Mouse (Mus musculus): ENCODE measurements around the gene Abca7. TPM values are rescaled to one million over a fixed set of nuclear protein-coding genes. Genes with fewer than 3 reads are reported as not detected.
"Not testable (repeated sequence)": the region's sequence is repeated elsewhere in the genome, so short reads cannot be mapped to it uniquely, and the experiment has no call there.

The Abca7 gene
- polyA plus RNA-seq, 1 experiment from 2014 or later: 2.6 TPM

- Histone ChIP-seq H3K27ac (peak overlapping the region; percentile 100), H3K9me3 (replicated peaks; ENCODE audit: low read length) (no peaks in the 10 kb centered on the region), H3K9ac (ENCODE audit: low read depth, low read length) (peak overlapping the region; percentile 96), H3K27me3 (ENCODE audit: insufficient read depth, low read length) (no peaks in the 10 kb centered on the region), H3K4me2 (ENCODE audit: low read length) (peak overlapping the region; percentile 71), H3K4me3 (replicated peaks; ENCODE audit: low read depth, low read length) (peak overlapping the region; percentile 71), H3K36me3 (ENCODE audit: insufficient read depth, low read length) (peaks cover 26% of the 10 kb centered on the region), H3K4me1 (replicated peaks; ENCODE audit: insufficient read depth, low read length) (peaks cover 25% of the 10 kb centered on the region)
- peak; percentile 88 for DNase-seq (ENCODE audit: low spot score)
- peak; percentile 65 for ATAC-seq (replicated peaks; ENCODE audit: low FRiP score, low read depth)
- TF ChIP-seq CTCF (IDR thresholded peaks at IDR 0.05; ENCODE audit: low read depth): peak; percentile 52
- under 1% methylated on average over 77 of the region's 77 CpGs for WGBS
Measured at GRCm38 (mm10) chr10:80053831-80054815, 57.8 kb downstream of the Abca7 start.

DNA sequence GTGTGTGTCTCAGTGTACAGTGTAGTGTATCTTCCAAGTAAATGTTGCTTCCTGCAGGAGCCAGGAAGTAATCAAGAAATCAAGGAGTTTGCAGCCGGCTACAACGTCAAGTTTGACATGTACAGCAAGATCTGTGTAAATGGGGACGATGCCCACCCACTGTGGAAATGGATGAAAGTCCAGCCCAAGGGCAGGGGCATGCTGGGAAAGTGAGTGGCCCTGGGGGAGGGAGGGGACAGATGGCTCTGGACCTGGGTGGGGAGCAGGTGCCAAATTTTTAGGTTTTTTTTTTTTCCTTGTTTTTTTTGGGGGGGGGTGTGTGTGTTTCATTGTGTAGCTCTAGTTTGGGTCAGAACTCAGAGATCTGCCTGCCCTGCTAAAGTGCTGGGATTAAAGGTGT, 58.6 kb downstream of the Abca7 start:
- WGBS: 9% methylated on average over 3 of the region's 3 CpGs
- H3K9me3 ChIP-seq (replicated peaks; ENCODE audit: low read length); ATAC-seq (replicated peaks; ENCODE audit: low FRiP score, low read depth); H3K27me3 ChIP-seq (ENCODE audit: insufficient read depth, low read length); DNase-seq (ENCODE audit: low spot score): not testable (repeated sequence)
- Histone ChIP-seq H3K4me3 (replicated peaks; ENCODE audit: low read depth, low read length) (peak overlapping the region; percentile 71), H3K9ac (ENCODE audit: low read depth, low read length) (peak overlapping the region; percentile 96), H3K4me2 (ENCODE audit: low read length) (peak overlapping the region; percentile 71), H3K27ac (peak overlapping the region; percentile 100; the same call in 1 of the 2 replicates), H3K4me1 (replicated peaks; ENCODE audit: insufficient read depth, low read length) (peaks cover 25% of the 10 kb centered on the region), H3K36me3 (ENCODE audit: insufficient read depth, low read length) (peaks cover 27% of the 10 kb centered on the region)

GRCm38 (mm10) chr10:80055364-80055763, 59.1 kb downstream of the Abca7 start:
- Histone ChIP-seq H3K9me3 (replicated peaks; ENCODE audit: low read length) (no peaks in the 10 kb centered on the region), H3K27me3 (ENCODE audit: insufficient read depth, low read length) (no peaks in the 10 kb centered on the region), H3K4me2 (ENCODE audit: low read length) (peak overlapping the region; percentile 71), H3K4me3 (replicated peaks; ENCODE audit: low read depth, low read length) (peak overlapping the region; percentile 71; the same call in 1 of the 2 replicates), H3K27ac (no peak overlapping the region), H3K36me3 (ENCODE audit: insufficient read depth, low read length) (peaks cover 31% of the 10 kb centered on the region), H3K9ac (ENCODE audit: low read depth, low read length) (peak overlapping the region; percentile 96; the same call in 1 of the 2 replicates), H3K4me1 (replicated peaks; ENCODE audit: insufficient read depth, low read length) (peaks cover 25% of the 10 kb centered on the region)
- no peak for TF ChIP-seq CTCF (IDR thresholded peaks at IDR 0.05; ENCODE audit: low read depth)
- ATAC-seq (replicated peaks; ENCODE audit: low FRiP score, low read depth): no peak
- DNase-seq (ENCODE audit: low spot score): no peak
- WGBS: 74% methylated on average over 5 of the region's 5 CpGs

GRCm38 (mm10) chr10:80055891-80056290, 59.6 kb downstream of the Abca7 start:
- H3K27ac ChIP-seq: no peak overlapping the region
- ATAC-seq (replicated peaks; ENCODE audit: low FRiP score, low read depth) (no peak), DNase-seq (ENCODE audit: low spot score) (no peak)
- no peaks in the 10 kb centered on the region for H3K27me3 ChIP-seq (ENCODE audit: insufficient read depth, low read length)
- peaks cover 33% of the 10 kb centered on the region for H3K36me3 ChIP-seq (ENCODE audit: insufficient read depth, low read length)
- H3K4me2 ChIP-seq (ENCODE audit: low read length): peak overlapping the region; percentile 71; the same call in 1 of the 2 replicates
- H3K9ac ChIP-seq (ENCODE audit: low read depth, low read length): no peak overlapping the region
- peaks cover 21% of the 10 kb centered on the region for H3K4me1 ChIP-seq (replicated peaks; ENCODE audit: insufficient read depth, low read length)
- H3K9me3 ChIP-seq (replicated peaks; ENCODE audit: low read length): no peaks in the 10 kb centered on the region
- 74% methylated on average over 8 of the region's 10 CpGs for WGBS
- no peak overlapping the region; the same call in 1 of the 2 replicates for H3K4me3 ChIP-seq (replicated peaks; ENCODE audit: low read depth, low read length)
- TF ChIP-seq CTCF (IDR thresholded peaks at IDR 0.05; ENCODE audit: low read depth): no peak

DNA sequence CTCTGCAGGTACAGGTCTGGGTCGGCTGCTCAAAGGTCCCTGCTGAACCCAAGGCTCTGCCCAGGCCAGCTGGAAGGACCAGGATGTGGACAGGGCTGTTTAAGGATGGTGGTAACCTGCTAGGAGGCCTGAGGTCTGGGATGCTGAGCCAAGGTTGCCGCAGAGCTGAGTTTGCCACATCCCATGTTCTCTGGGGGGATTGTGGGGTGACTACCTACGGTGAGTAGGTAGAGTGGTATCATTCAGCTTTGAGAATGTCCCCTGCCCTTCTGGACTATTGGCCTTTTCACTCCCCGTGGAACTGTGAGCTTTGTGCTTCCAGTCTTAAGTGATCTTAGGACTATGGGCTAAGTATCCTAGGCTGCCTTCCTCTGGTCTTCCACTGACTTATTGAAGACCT, 60.2 kb downstream of the Abca7 start:
- no peak for TF ChIP-seq CTCF (IDR thresholded peaks at IDR 0.05; ENCODE audit: low read depth)
- no peak overlapping the region for H3K9ac ChIP-seq (ENCODE audit: low read depth, low read length)
- DNase-seq (ENCODE audit: low spot score): no peak
- no peak overlapping the region for H3K4me3 ChIP-seq (replicated peaks; ENCODE audit: low read depth, low read length)
- no peaks in the 10 kb centered on the region for H3K27me3 ChIP-seq (ENCODE audit: insufficient read depth, low read length)
- H3K4me1 ChIP-seq (replicated peaks; ENCODE audit: insufficient read depth, low read length): peaks cover 18% of the 10 kb centered on the region
- no peak for ATAC-seq (replicated peaks; ENCODE audit: low FRiP score, low read depth)
- H3K9me3 ChIP-seq (replicated peaks; ENCODE audit: low read length): no peaks in the 10 kb centered on the region
- no peak overlapping the region for H3K4me2 ChIP-seq (ENCODE audit: low read length)
- 91% methylated on average over 4 of the region's 4 CpGs for WGBS
- peaks cover 33% of the 10 kb centered on the region for H3K36me3 ChIP-seq (ENCODE audit: insufficient read depth, low read length)
- no peak overlapping the region for H3K27ac ChIP-seq

- Histone ChIP-seq H3K4me2 (ENCODE audit: low read length) (no peak overlapping the region), H3K4me3 (replicated peaks; ENCODE audit: low read depth, low read length) (no peak overlapping the region), H3K27ac (0 out of 2 replicates have a peak overlapping the region, but pooled peaks have one; percentile 19), H3K27me3 (ENCODE audit: insufficient read depth, low read length) (no peaks in the 10 kb centered on the region), H3K36me3 (ENCODE audit: insufficient read depth, low read length) (peaks cover 38% of the 10 kb centered on the region), H3K9ac (ENCODE audit: low read depth, low read length) (no peak overlapping the region), H3K4me1 (replicated peaks; ENCODE audit: insufficient read depth, low read length) (peaks cover 17% of the 10 kb centered on the region), H3K9me3 (replicated peaks; ENCODE audit: low read length) (no peaks in the 10 kb centered on the region)
- ATAC-seq (replicated peaks; ENCODE audit: low FRiP score, low read depth) (no peak), DNase-seq (ENCODE audit: low spot score) (no peak)
- 93% methylated on average over 27 of the region's 27 CpGs for WGBS
- no peak for TF ChIP-seq CTCF (IDR thresholded peaks at IDR 0.05; ENCODE audit: low read depth)
Measured at GRCm38 (mm10) chr10:80056976-80057682, 60.8 kb downstream of the Abca7 start.

Data from kidney, postnatal 0 days (tissue).